Mouse (Mus musculus): ENCODE data around the gene Urm1. TPM values are rescaled to one million over a fixed set of nuclear protein-coding genes. Genes with fewer than 3 reads are reported as not detected.

Urm1 gene
- total RNA-seq, 2 experiments from 2014 or later = 31.8 to 32.4 TPM

Small RNAs within 50 kb of the gene (microRNA-seq; reads per million reads assigned to microRNA genes)
- gene Mir219a-2 (not detected), gene Mir219b (not detected)

Other genes with a start within 250 kb of the Urm1 start
- gene Rapgef1, start 200.4 kb upstream of the Urm1 start, total RNA-seq (2021) = 10 to 100 TPM; 85.1 to 94.1 TPM
- gene Gm13420, start 68.4 kb upstream of the Urm1 start, total RNA-seq (2021) = not detected
- gene Gm13547, start 60.8 kb upstream of the Urm1 start, total RNA-seq (2021) = not detected
- 10 to 100 TPM; 17.2 to 18.3 TPM for gene Coq4, start 32.6 kb upstream of the Urm1 start, total RNA-seq (2021)
- 10 to 100 TPM; 30.3 to 34.1 TPM for gene Trub2, start 31.6 kb upstream of the Urm1 start, total RNA-seq (2021)
- gene Slc27a4, start 17.4 kb upstream of the Urm1 start, total RNA-seq (2021) = 10 to 100 TPM; 17.9 to 18.7 TPM
- gene Cercam, start 49.1 kb downstream of the Urm1 start, total RNA-seq (2021) = 1 to 10 TPM; 4.6 to 5.8 TPM
- 10 to 100 TPM; 20.2 to 23.2 TPM for gene Odf2, start 69.1 kb downstream of the Urm1 start, total RNA-seq (2021)
- 10 to 100 TPM; 25.4 to 26.6 TPM for gene Gle1, start 115.4 kb downstream of the Urm1 start, total RNA-seq (2021)
- 100 to 1,000 TPM; 208 to 216 TPM for gene Sptan1, start 145.5 kb downstream of the Urm1 start, total RNA-seq (2021)
- gene Wdr34, start 228.8 kb downstream of the Urm1 start, total RNA-seq (2021) = 1 to 10 TPM; 6.5 to 6.8 TPM
- 100 to 1,000 TPM in 1 of 2 experiments, 10 to 100 TPM in 1; 95.8 to 106 TPM for gene Set, start 237.3 kb downstream of the Urm1 start, total RNA-seq (2021)